ENCODE assay signal across 9 mouse cellular contexts in the genomic region with DNA sequence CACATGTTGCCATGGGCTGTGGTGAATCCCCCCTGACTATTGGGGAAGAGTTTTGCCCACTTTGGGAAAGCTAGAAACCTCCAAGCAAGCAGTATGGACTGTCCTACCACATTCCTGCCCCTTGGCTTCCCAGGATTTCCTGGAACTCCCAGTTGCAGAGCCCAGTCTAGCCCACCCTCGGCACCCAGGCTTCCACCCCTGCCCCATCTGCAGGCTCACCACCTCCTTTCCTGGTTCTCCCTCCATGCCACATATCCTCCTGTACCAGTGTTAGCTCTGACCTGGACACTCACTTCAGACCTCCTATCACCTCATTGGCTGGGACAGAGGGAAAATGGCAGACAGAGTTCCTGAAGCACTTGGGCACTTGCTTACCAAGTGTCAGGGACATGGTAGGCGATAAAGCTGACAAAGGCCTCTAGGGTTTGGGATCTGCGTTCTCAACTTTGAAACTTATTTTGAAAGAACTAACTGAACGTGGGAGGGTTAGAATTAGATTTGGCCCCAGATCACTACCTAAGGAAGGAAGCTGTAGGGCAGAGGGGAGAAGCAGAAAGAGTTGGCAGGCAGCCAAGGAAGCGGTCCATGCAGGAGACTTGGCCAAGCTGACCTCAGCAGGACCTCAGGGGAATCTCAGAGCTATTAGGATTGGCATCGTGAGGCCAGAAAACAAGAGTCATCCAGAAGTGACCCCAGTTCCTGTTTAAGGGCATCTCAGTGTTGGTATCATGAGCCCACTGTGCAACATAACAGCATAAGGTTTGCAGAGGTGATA. TPM values are rescaled to one million over a fixed set of nuclear protein-coding genes. Genes with fewer than 3 reads are reported as not detected.
DNase-seq lines count a peak whose midpoint lies in the region; ATAC-seq lines count a peak whose summit lies in the region.
"Had no signal": no experiment of that assay in that cellular context is flagged by ENCODE, and none has a peak within 500 bp of the region (broad histone marks: within the 10 kb centered on the region; RNA-seq: fewer than 3 reads in every experiment).

No protein-coding gene starts in this region.

- H3K4me2 ChIP-seq in hindbrain, embryonic 13.5 days: no peak overlapping the region

- ATAC-seq in megakaryocyte progenitor cell, adult 5-6 weeks (replicated peaks; ENCODE audit: poor library complexity): 0 out of 2 replicates have a peak, but pooled peaks have one; percentile 23
- no peak for ATAC-seq in hindbrain, embryonic 13.5 days (ENCODE audit: low FRiP score)

- H3K4me3 ChIP-seq in hindbrain, embryonic 13.5 days: no peak overlapping the region

- H3K9me3 ChIP-seq in hindbrain, embryonic 13.5 days: no peaks in the 10 kb centered on the region

- peak; percentile 60 to 69 for DNase-seq in heart, adult 18-20 months
- DNase-seq in heart, adult 8-10 months (ENCODE audit: low spot score): no peak
- DNase-seq in urinary bladder, adult 2 months (ENCODE audit: low spot score): peak; percentile 22
- no peak for DNase-seq in urinary bladder, postnatal 10 days (ENCODE audit: low spot score)
- peak; percentile 67 for DNase-seq in heart, postnatal 4 days
- no peak for DNase-seq in c-Kit-positive CD71-positive TER-119-positive erythroid progenitor cells, embryonic 14.5 days (ENCODE audit: low spot score)
- DNase-seq: thymus, postnatal 14 days had no signal

- H3K27me3 ChIP-seq in hindbrain, embryonic 13.5 days: no peaks in the 10 kb centered on the region

- no peak overlapping the region for H3K9ac ChIP-seq in hindbrain, embryonic 13.5 days

- H3K27ac ChIP-seq in hindbrain, embryonic 13.5 days: no peak overlapping the region

- WGBS in hindbrain, embryonic 13.5 days: 63% methylated on average over 6 of the region's 6 CpGs

- H3K4me1 ChIP-seq in hindbrain, embryonic 13.5 days (replicated peaks): peaks cover 2% of the 10 kb centered on the region; the same call in 1 of the 2 replicates

- H3K36me3 ChIP-seq in hindbrain, embryonic 13.5 days: no peaks in the 10 kb centered on the region

RNA-seq across cellular contexts. Expression of a gene that starts 5.7 kb away (rescaled TPM):
- total RNA-seq in heart, adult 18-20 months (2021): under 1 TPM; 0.51 to 0.92 TPM
- under 1 TPM; 0.41 to 0.92 (median 0.43) TPM for total RNA-seq in heart, adult 8-10 months (2022)
- 15.1 and 15.8 TPM in 2 replicates for polyA plus RNA-seq in urinary bladder, adult 2 months (2012; rRNA removed)
- total RNA-seq in heart, postnatal 4 days (2021): 1 to 10 TPM; 3.3 to 3.4 TPM
- total RNA-seq in megakaryocyte progenitor cell, adult 5-6 weeks (2015): not detected in 2 replicates
- not detected in 2 replicates for total RNA-seq in megakaryocyte progenitor cell, adult 5-6 weeks (2017)
- 1.1 TPM in 2 replicates for polyA plus RNA-seq in hindbrain, embryonic 13.5 days (2015; fragmentation: Nextera tagmentation; extraction: Ambion mirVana)

RNA-seq across cellular contexts. Expression of a gene that starts 6.0 kb away (rescaled TPM):
- 10 to 100 TPM; 13.6 to 16.2 TPM for total RNA-seq in heart, adult 18-20 months (2021)
- 10 to 100 TPM; 15.6 to 18.8 (median 16.4) TPM for total RNA-seq in heart, adult 8-10 months (2022)
- 9.9 and 11.0 TPM in 2 replicates for polyA plus RNA-seq in urinary bladder, adult 2 months (2012; rRNA removed)
- 1 to 10 TPM; 3.4 to 5.0 TPM for total RNA-seq in heart, postnatal 4 days (2021)
- total RNA-seq in megakaryocyte progenitor cell, adult 5-6 weeks (2015): 1.2 and 2.0 TPM in 2 replicates
- 1.4 and 2.1 TPM in 2 replicates for total RNA-seq in megakaryocyte progenitor cell, adult 5-6 weeks (2017)
- 3.5 and 5.0 TPM in 2 replicates for polyA plus RNA-seq in hindbrain, embryonic 13.5 days (2015; fragmentation: Nextera tagmentation; extraction: Ambion mirVana)

RNA-seq across cellular contexts. Expression of a gene that starts 29.5 kb away (rescaled TPM):
- total RNA-seq in heart, adult 18-20 months (2021): 10 to 100 TPM in 1 of 2 experiments, 1 to 10 TPM in 1; 8.8 to 11.3 TPM
- total RNA-seq in heart, adult 8-10 months (2022): 10 to 100 TPM in 2 of 4 experiments, 1 to 10 TPM in 2; 8.1 to 12.5 (median 10.0) TPM
- polyA plus RNA-seq in urinary bladder, adult 2 months (2012; rRNA removed): 32.3 and 35.8 TPM in 2 replicates
- 1 to 10 TPM; 7.9 to 9.3 TPM for total RNA-seq in heart, postnatal 4 days (2021)
- total RNA-seq in megakaryocyte progenitor cell, adult 5-6 weeks (2015): 3.7 and 4.6 TPM in 2 replicates
- total RNA-seq in megakaryocyte progenitor cell, adult 5-6 weeks (2017): 2.5 and 4.7 TPM in 2 replicates
- polyA plus RNA-seq in hindbrain, embryonic 13.5 days (2015; fragmentation: Nextera tagmentation; extraction: Ambion mirVana): 4.5 and 4.9 TPM in 2 replicates

Comparison
In these comparisons a context has a peak if more than half of its experiments do, and no peak if none do; other contexts are left out.
1. DNase-seq: peak in heart, adult 18-20 months (2 of 2), urinary bladder, adult 2 months (single experiment) and heart, postnatal 4 days (single experiment); none in heart, adult 8-10 months (single experiment), urinary bladder, postnatal 10 days (single experiment) and c-Kit-positive CD71-positive TER-119-positive erythroid progenitor cells, embryonic 14.5 days (single experiment).